Mouse (Mus musculus) embryonic facial prominence, embryonic 15.5 days (tissue): ENCODE results near the gene Kdm1b. TPM values are rescaled to one million over a fixed set of nuclear protein-coding genes. Genes with fewer than 3 reads are reported as not detected.

ENCODE experiments used
- ATAC-seq: fragments of 200-750 bp; cut with Nextera tagmentation; 2 replicates; pipeline ENCODE4 v1.8.0; 2017; ENCODE audit warnings: low read depth, moderate TSS enrichment; ENCODE audit not compliant: insufficient number of reproducible peaks, low FRiP score, low TSS enrichment
- H3K27ac ChIP-seq: fragments of 300-500 bp; sonication (generic); replicated peaks from 2 replicates; pipeline ENCODE4 v1.5.1; 2015; ENCODE audit warnings: mild to moderate bottlenecking, inconsistent platforms
- H3K27me3 ChIP-seq: fragments of 300-500 bp; sonication (generic); 2 replicates; pipeline ENCODE4 v1.6.1; 2015; ENCODE audit warnings: inconsistent platforms
- H3K36me3 ChIP-seq: fragments of 300-500 bp; sonication (generic); 2 replicates; pipeline ENCODE4 v1.6.1; 2015; ENCODE audit warnings: mild to moderate bottlenecking, inconsistent platforms
- H3K4me1 ChIP-seq: fragments of 300-500 bp; sonication (generic); 2 replicates; pipeline ENCODE4 v1.6.1; 2015; ENCODE audit warnings: inconsistent platforms
- H3K4me2 ChIP-seq: fragments of 300-500 bp; sonication (generic); replicated peaks from 2 replicates; pipeline ENCODE4 v1.6.1; 2015; ENCODE audit warnings: mild to moderate bottlenecking, inconsistent platforms
- H3K4me3 ChIP-seq: fragments of 300-500 bp; sonication (generic); replicated peaks from 2 replicates; pipeline ENCODE4 v1.5.1; 2015; ENCODE audit warnings: mild to moderate bottlenecking, inconsistent platforms
- H3K9ac ChIP-seq: fragments of 300-500 bp; sonication (generic); 2 replicates; pipeline ENCODE4 v1.6.1; 2015; ENCODE audit warnings: inconsistent platforms
- H3K9me3 ChIP-seq: fragments of 300-500 bp; sonication (generic); replicated peaks from 2 replicates; pipeline ENCODE4 v1.6.1; 2016; ENCODE audit warnings: inconsistent platforms
- WGBS: fragments of 180-500 bp; shearing (Covaris S2); methylation state at CpG from one replicate; pipeline ENCODE4 v1.1.7; 2015; 5-methylcytosine and 5-hydroxymethylcytosine counted together
- polyA plus RNA-seq: library from polyadenylated mRNA; unstranded; fragments of >200 nt; fragmentation: Nextera tagmentation; extraction: Ambion mirVana; gene quantifications from 2 replicates; pipeline ENCODE4 v1.2.1, GENCODE M21; 2015

Gene Kdm1b
- polyA plus RNA-seq, 1 experiment from 2014 or later = 12.7 TPM

GRCm38 (mm10) chr13:47088433-47088832, 45.1 kb downstream of the Kdm1b start:
- Histone ChIP-seq H3K27me3 (no peaks in the 10 kb centered on the region), H3K4me3 (no peak overlapping the region), H3K9ac (no peak overlapping the region), H3K4me2 (no peak overlapping the region), H3K9me3 (no peaks in the 10 kb centered on the region), H3K27ac (no peak overlapping the region), H3K36me3 (peaks cover 36% of the 10 kb centered on the region), H3K4me1 (no peaks in the 10 kb centered on the region)
- WGBS = 62% methylated on average over 1 of the region's 1 CpGs
- ATAC-seq = no peak

- 69% methylated on average over 2 of the region's 2 CpGs for WGBS
- ATAC-seq = no peak
These were observed 46.0 kb downstream of the Kdm1b start for GRCm38 (mm10) chr13:47089271-47089670.

DNA sequence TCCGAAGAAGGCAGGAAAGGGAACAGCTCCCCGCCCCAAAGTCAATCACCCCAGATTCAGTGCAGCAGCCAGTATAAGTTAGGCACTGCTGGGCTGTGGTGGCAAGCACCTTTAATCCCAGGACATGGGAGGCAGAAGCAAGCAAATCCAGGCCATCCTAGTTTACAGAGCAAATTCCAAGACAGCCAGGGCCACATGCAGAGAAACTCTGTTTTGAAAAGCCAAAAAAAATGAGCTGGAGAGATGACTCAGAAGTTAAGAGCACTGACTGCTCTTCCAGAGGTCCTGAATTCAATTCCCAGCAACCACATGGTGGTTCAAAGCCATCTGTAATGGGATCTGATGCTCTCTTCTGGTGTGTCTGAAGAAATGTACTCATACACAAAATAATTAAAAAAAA, 50.5 kb downstream of the Kdm1b start:
- H3K4me3 ChIP-seq = no peak overlapping the region
- ATAC-seq = no peak
- H3K9me3 ChIP-seq = no peaks in the 10 kb centered on the region
- no peak overlapping the region for H3K9ac ChIP-seq
- peaks cover 22% of the 10 kb centered on the region for H3K36me3 ChIP-seq
- no peak overlapping the region for H3K4me2 ChIP-seq
- H3K27me3 ChIP-seq = no peaks in the 10 kb centered on the region
- no peaks in the 10 kb centered on the region for H3K4me1 ChIP-seq
- WGBS = 90% methylated on average over 2 of the region's 2 CpGs
- H3K27ac ChIP-seq = no peak overlapping the region

More at GRCm38 (mm10) chr13:47089271-47089670, 46.0 kb downstream of the Kdm1b start:
- Histone ChIP-seq H3K9ac (no peak overlapping the region), H3K27me3 (no peaks in the 10 kb centered on the region), H3K9me3 (no peaks in the 10 kb centered on the region), H3K4me2 (no peak overlapping the region), H3K4me3 (no peak overlapping the region), H3K27ac (no peak overlapping the region), H3K4me1 (no peaks in the 10 kb centered on the region), H3K36me3 (peaks cover 36% of the 10 kb centered on the region)

GRCm38 (mm10) chr13:47096591-47096990, 53.3 kb downstream of the Kdm1b start:
- Histone ChIP-seq H3K4me1 (no peaks in the 10 kb centered on the region), H3K9ac (no peak overlapping the region), H3K4me2 (no peak overlapping the region), H3K27me3 (no peaks in the 10 kb centered on the region), H3K9me3 (no peaks in the 10 kb centered on the region), H3K27ac (no peak overlapping the region), H3K4me3 (no peak overlapping the region), H3K36me3 (peaks cover 24% of the 10 kb centered on the region; the same call in 1 of the 2 replicates)
- no peak for ATAC-seq
- 71% methylated on average over 2 of the region's 2 CpGs for WGBS

DNA sequence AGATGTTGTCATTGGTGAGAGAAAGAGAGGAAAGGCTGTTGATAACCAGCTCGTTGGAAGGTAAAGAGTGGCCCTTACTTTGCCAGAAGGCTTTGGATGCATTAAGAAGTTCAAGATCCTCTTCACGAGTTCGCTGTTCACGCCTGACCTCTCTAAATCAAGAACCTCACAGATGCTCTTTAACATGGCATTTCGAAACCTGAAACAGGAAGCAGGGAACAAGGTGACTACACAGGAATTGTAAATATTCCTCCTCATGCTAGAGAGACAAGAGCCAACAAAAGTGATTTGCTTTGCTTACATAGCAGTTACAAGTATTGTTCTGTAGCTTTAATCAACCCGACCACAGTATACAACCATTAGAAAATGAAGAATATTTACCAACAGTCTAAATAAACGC, 56.0 kb downstream of the Kdm1b start:
- Histone ChIP-seq H3K27me3 (no peaks in the 10 kb centered on the region), H3K9me3 (no peaks in the 10 kb centered on the region), H3K4me3 (no peak overlapping the region), H3K4me2 (no peak overlapping the region), H3K27ac (no peak overlapping the region), H3K9ac (no peak overlapping the region), H3K4me1 (peaks cover 15% of the 10 kb centered on the region), H3K36me3 (peaks cover 21% of the 10 kb centered on the region; the same call in 1 of the 2 replicates)
- WGBS = 80% methylated on average over 7 of the region's 7 CpGs
- ATAC-seq = no peak

DNA sequence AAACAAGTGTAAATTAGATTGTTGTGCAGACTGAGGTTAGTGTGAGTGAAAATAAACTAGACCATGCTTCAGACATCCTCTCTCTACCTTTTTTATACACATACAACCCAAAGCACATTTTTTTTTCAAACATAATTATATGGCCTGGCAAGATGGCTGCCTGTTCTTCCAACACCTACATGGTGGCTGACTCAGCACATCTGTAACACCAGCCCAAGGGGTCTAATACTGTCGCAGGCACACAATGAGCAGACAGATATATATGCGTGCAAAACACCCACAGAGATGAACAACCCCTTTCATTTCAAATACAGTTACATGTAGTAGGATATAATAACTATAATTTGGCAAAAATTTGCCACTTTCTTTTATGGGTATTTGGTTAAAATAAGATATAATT, 57.3 kb downstream of the Kdm1b start:
- Histone ChIP-seq H3K27ac (no peak overlapping the region), H3K27me3 (no peaks in the 10 kb centered on the region), H3K4me2 (no peak overlapping the region), H3K4me3 (no peak overlapping the region), H3K9me3 (no peaks in the 10 kb centered on the region), H3K36me3 (peaks cover 21% of the 10 kb centered on the region; the same call in 1 of the 2 replicates), H3K9ac (no peak overlapping the region), H3K4me1 (peaks cover 16% of the 10 kb centered on the region)
- WGBS = 87% methylated on average over 2 of the region's 2 CpGs
- ATAC-seq = no peak

DNA sequence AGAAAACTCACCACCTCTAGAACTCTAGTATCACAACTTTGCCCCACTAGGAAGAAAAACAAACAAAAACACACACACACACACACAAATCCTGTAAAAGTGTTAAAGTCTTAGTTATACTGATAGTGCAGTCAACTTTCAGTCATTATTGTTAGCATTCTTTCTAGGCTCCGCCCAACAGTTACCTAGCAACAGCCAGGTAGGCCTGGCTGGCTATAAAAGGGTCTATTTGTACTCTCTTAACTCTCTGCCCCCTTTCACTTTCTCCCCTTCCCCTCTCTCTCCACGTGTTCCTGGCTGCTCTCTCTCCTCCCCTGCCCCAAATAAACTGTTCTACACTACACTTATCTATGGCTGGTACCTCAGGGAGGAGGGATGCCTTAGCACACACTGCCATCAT, 60.8 kb downstream of the Kdm1b start:
- H3K36me3 ChIP-seq = peaks cover 11% of the 10 kb centered on the region; the same call in 1 of the 2 replicates
- no peaks in the 10 kb centered on the region for H3K27me3 ChIP-seq
- peaks cover 22% of the 10 kb centered on the region for H3K4me1 ChIP-seq
- H3K9me3 ChIP-seq = no peaks in the 10 kb centered on the region
- H3K27ac ChIP-seq = no peak overlapping the region
- 17% methylated on average over 2 of the region's 2 CpGs for WGBS
- H3K9ac ChIP-seq = no peak overlapping the region
- H3K4me2 ChIP-seq = peak overlapping the region; percentile 54
- no peak for ATAC-seq
- H3K4me3 ChIP-seq = peak overlapping the region; percentile 96

GRCm38 (mm10) chr13:47104856-47105541, 61.7 kb downstream of the Kdm1b start:
- Histone ChIP-seq H3K27me3 (no peaks in the 10 kb centered on the region), H3K36me3 (peaks cover 9% of the 10 kb centered on the region; the same call in 1 of the 2 replicates), H3K27ac (peak overlapping the region; percentile 99), H3K4me1 (peaks cover 22% of the 10 kb centered on the region), H3K4me2 (peak overlapping the region; percentile 54), H3K9ac (peak overlapping the region; percentile 96), H3K4me3 (peak overlapping the region; percentile 96), H3K9me3 (no peaks in the 10 kb centered on the region)
- no peak for ATAC-seq
- under 1% methylated on average over 25 of the region's 25 CpGs for WGBS

DNA sequence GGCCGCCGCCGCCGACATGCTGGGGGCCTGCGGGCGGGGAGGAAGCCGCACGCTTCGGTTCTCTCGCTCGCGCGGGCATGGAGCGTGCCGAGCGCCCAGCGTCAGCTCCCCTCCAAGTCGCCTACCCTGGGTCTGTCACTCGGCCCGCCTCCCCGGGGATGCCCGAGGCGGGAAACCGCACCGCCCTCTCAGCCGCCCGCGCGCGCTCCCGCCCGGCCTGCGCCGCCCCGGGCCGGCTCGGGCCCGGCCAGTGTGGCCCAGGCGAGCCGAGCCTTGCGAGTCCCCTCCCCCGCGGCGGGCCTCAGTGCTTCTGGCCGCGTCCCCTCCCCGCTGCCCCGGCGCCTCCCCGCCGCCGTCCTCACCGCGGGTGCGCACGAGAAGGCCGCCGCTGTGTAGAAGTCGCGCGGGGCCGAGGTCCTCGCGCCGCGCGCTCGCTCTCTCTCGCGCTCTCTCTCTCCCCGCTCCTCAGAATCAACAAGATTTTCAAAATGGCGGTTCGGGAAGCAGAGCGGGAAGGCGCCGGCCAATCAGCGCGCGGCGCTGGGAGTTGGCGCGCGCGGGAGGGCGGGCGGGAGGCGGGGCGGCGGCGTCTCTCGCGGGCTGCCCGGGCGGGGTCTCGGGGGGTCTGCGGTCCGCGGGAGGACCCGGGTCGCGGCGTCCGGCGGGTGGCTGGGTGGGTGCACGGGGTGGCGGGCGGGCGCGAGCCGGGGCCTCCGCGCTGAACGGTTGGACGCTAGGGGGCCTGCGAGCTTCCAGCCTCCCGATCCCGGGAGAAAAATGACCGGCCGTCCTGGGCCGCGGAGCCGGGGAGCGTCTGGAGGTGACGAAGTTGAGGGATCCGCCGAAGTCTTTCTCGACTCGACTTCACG, 62.6 kb downstream of the Kdm1b start, which contains the start of gene Dek:
Gene Dek (minus strand): TSS at position 491 of the 869 bp plus-strand sequence.
- H3K4me3 ChIP-seq = peak within 1 kb of the TSS; percentile 96
- H3K27me3 ChIP-seq = no peaks in the 10 kb centered on the region
- H3K9me3 ChIP-seq = no peaks in the 10 kb centered on the region
- H3K36me3 ChIP-seq = peaks cover 4% of the 10 kb centered on the region; the same call in 1 of the 2 replicates
- H3K4me2 ChIP-seq = peak within 1 kb of the TSS; percentile 54
- H3K27ac ChIP-seq = peak within 1 kb of the TSS; percentile 99
- ATAC-seq = peak; percentile 92
- WGBS = under 1% methylated on average over 127 of the region's 129 CpGs
- H3K9ac ChIP-seq = peak within 1 kb of the TSS; percentile 96
- peaks cover 22% of the 10 kb centered on the region for H3K4me1 ChIP-seq

DNA sequence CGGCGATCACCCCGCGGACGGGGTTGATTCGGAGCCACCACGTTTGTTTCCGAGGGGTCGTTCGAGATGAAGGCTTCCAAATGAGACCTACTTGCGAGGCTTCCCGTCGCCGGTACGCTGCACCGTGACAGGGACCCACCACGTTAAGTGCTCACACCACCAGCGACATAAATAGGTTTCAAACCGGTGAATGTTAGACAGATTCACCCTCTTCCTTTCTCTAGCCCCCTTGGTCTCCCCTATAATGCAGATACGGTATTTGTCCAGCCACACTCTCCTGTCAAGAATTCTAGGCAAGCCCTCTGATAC, 63.2 kb downstream of the Kdm1b start:
- no peaks in the 10 kb centered on the region for H3K27me3 ChIP-seq
- H3K9ac ChIP-seq = peak overlapping the region; percentile 96
- H3K27ac ChIP-seq = peak overlapping the region; percentile 99
- no peak for ATAC-seq
- H3K4me2 ChIP-seq = peak overlapping the region; percentile 54
- H3K36me3 ChIP-seq = no peaks in the 10 kb centered on the region
- under 1% methylated on average over 20 of the region's 20 CpGs for WGBS
- no peaks in the 10 kb centered on the region for H3K9me3 ChIP-seq
- peak overlapping the region; percentile 96 for H3K4me3 ChIP-seq
- H3K4me1 ChIP-seq = peaks cover 22% of the 10 kb centered on the region

- Histone ChIP-seq H3K36me3 (no peaks in the 10 kb centered on the region), H3K4me1 (peaks cover 11% of the 10 kb centered on the region), H3K27ac (no peak overlapping the region), H3K4me3 (no peak overlapping the region), H3K9me3 (no peaks in the 10 kb centered on the region), H3K27me3 (no peaks in the 10 kb centered on the region), H3K9ac (no peak overlapping the region), H3K4me2 (no peak overlapping the region)
- ATAC-seq = no peak
- 76% methylated on average over 2 of the region's 2 CpGs for WGBS
These were observed 65.9 kb downstream of the Kdm1b start for GRCm38 (mm10) chr13:47109239-47109638.
